Mouse (Mus musculus) E14TG2a.4 (cell line): Measurements from ENCODE around the gene Adam4.
"Not testable (repeated sequence)": the region's sequence is repeated elsewhere in the genome, so short reads cannot be mapped to it uniquely, and the experiment has no call there.

Source experiments
- H3K27me3 ChIP-seq: 2 replicates; pipeline ENCODE4 v1.6.1; 2014; ENCODE audit warnings: low read length, control low read depth; ENCODE audit not compliant: insufficient read depth
- H3K36me3 ChIP-seq: 2 replicates; pipeline ENCODE4 v1.6.1; 2014; ENCODE audit warnings: low read length, control low read depth; ENCODE audit not compliant: insufficient read depth
- H3K4me1 ChIP-seq: replicated peaks from 2 replicates; pipeline ENCODE4 v1.6.1; 2014; ENCODE audit warnings: low read depth, low read length, control low read depth
- H3K4me3 ChIP-seq: replicated peaks from 2 replicates; pipeline ENCODE4 v1.5.1; 2014; ENCODE audit warnings: mild to moderate bottlenecking, low read length
- H3K9me3 ChIP-seq: 2 replicates; pipeline ENCODE4 v1.6.1; 2014; ENCODE audit warnings: low read length, control low read depth
- CTCF ChIP-seq: conservative IDR thresholded peaks from 2 replicates; pipeline ENCODE4 v1.5.1; 2014; ENCODE audit warnings: low read length
- NANOG ChIP-seq: IDR thresholded peaks from 2 replicates; pipeline ENCODE4 v1.6.1; 2014; ENCODE audit warnings: borderline replicate concordance, low read length, mixed read lengths
- POU5F1 ChIP-seq: IDR thresholded peaks from 2 replicates; pipeline ENCODE4 v1.6.1; 2014; ENCODE audit warnings: low read length, borderline replicate concordance

The Adam4 gene

DNA sequence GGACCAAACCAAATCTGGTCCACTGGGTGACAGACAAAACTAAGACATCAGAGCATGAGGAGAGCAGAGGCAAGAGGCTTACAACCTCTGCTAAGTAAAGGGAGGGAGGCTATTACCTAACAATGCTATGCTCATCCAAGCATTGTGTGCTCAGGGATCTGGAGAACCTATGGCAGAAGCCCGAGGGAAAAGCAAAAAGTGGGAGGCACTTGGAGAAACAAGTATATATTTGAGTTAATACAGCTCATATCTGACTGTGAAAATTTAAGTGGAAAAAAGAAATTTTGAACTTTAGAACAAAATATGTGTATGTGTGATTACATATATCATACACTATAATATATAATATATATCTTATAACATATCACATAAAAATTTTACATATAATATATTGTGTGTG is at the start of gene Adam4:
TSS of gene Adam4 (minus strand) at position 101 of the 400 bp plus-strand sequence.
- TF ChIP-seq CTCF (no peak), POU5F1 (no peak), NANOG (no peak)
- Histone ChIP-seq H3K4me1 (no peaks in the 10 kb centered on the region), H3K36me3 (peaks cover 6% of the 10 kb centered on the region), H3K4me3 (no peak within 1 kb of the TSS), H3K27me3 (no peaks in the 10 kb centered on the region), H3K9me3 (peaks cover 45% of the 10 kb centered on the region)

DNA sequence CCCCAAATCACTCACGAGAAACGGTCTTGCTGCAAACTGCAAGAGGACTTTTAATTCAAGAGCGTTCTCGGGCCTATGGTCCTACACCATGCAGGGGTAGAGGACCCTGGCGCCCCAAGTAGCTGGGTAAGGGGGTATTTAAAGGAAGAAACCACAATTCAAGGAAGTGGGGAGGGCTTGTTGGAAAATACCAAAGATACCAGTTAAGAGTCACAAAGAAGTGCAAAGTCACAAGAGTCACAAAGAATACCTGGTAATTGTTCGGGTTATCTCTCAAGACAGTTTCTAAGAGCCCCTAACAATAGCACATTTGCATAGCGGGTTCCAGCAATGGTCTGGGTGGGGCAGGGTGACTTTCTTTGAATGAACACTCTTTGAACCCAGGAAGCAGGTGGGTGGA is 37.3 kb upstream of the Adam4 start:
- not testable (repeated sequence) for H3K4me3 ChIP-seq, H3K4me1 ChIP-seq, H3K27me3 ChIP-seq
- Histone ChIP-seq H3K9me3 (peaks cover 79% of the 10 kb centered on the region), H3K36me3 (peaks cover 16% of the 10 kb centered on the region)

DNA sequence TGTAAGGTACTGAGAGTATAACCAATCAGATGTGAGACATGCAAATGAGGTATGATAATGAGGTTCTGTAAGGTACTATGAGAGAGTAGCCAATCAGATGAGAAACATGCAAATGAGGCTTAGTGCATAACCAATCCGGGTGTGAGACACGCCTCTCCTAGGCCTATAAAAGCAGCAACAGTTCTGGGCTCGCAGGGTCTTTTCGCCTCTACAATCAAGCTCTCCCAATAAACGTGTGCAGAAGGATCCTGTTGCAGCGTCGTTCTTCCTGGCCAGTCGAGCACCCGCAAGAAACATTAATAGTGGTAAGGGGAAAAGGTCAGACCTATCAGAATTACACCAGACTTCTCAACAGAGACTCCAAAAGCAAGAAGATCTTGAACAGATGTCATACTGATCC is 17.2 kb upstream of the Adam4 start:
- peaks cover 48% of the 10 kb centered on the region for H3K9me3 ChIP-seq
- H3K4me1 ChIP-seq, H3K27me3 ChIP-seq, H3K4me3 ChIP-seq, H3K36me3 ChIP-seq: not testable (repeated sequence)

DNA sequence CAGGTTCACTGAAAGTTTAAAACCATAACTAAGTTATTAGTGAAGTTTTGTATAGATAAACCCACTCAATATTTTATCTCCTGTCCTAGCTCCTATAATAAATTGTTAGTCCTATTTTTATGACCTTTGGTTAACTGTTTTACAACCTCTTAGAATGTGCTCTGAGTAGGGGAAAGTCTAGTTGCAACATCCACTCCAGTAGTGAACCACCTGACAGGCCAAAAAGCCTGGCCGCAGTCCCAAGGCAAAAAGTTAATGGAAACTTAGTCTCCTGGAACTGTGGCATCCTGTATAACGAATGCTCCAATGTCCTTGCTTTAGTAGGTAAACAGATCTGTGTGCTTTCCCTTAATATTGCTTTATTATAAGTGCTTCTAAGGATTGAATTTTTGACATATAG is 13.0 kb upstream of the Adam4 start:
- H3K9me3 ChIP-seq = peaks cover 79% of the 10 kb centered on the region
- H3K4me1 ChIP-seq, H3K36me3 ChIP-seq, H3K27me3 ChIP-seq, H3K4me3 ChIP-seq: not testable (repeated sequence)

- Histone ChIP-seq H3K36me3 (no peaks in the 10 kb centered on the region), H3K4me1 (peaks cover 12% of the 10 kb centered on the region), H3K27me3 (no peaks in the 10 kb centered on the region), H3K9me3 (no peaks in the 10 kb centered on the region), H3K4me3 (no peak overlapping the region)
- no peak for TF ChIP-seq CTCF
- TF ChIP-seq POU5F1 = no peak
- TF ChIP-seq NANOG = no peak
Measured at GRCm38 (mm10) chr12:81413211-81413610, 8.5 kb downstream of the Adam4 start.

- TF ChIP-seq POU5F1 (no peak), CTCF (no peak), NANOG (no peak)
- Histone ChIP-seq H3K4me3 (no peak overlapping the region), H3K9me3 (no peaks in the 10 kb centered on the region), H3K36me3 (no peaks in the 10 kb centered on the region), H3K4me1 (peaks cover 12% of the 10 kb centered on the region), H3K27me3 (no peaks in the 10 kb centered on the region)
Measured at GRCm38 (mm10) chr12:81408966-81409365, 12.8 kb downstream of the Adam4 start.

DNA sequence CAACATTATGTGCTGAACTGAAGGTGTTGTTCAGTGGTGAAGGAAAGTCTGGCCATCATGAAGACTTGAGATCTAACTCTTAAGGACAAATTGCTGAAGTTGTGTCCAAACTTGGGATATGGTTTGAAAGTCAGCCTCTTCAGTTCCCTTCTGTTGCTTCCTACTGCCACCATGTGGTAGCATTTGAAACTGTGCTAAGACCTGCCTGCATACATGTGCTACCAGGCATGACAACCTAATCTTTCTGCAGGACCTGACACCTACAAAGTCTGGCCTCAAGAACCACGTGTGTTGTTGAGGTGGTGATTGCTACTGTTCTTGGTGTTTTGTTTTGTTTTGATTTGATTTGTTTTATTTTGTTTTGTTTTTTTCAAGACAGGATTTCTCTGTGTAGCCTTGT is 19.6 kb downstream of the Adam4 start:
- H3K36me3 ChIP-seq = no peaks in the 10 kb centered on the region

DNA sequence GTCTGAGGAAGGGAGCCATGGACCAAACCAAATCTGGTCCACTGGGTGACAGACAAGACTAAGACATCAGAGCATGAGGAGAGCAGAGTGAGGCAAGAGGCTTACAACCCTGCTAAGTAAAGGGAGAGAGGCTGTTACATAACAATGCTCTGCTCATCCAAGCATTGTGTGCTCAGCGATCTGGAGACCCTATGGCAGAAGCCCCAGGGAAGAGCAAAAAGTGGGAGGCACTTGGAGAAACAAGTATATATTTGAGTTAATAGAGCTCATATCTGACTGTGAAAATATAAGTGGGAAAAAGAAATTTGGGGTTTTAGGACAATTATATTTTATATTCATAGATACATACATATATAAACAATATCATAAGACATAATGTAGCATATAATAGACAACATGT is 42.4 kb downstream of the Adam4 start, which contains the start of gene Gm4787:
TSS of gene Gm4787 (minus strand) at position 101 of the 400 bp plus-strand sequence.
- not testable (repeated sequence) for H3K27me3 ChIP-seq, H3K36me3 ChIP-seq, H3K4me1 ChIP-seq, H3K4me3 ChIP-seq, H3K9me3 ChIP-seq

More for the DNA sequence above, 19.6 kb downstream of the Adam4 start:
- Histone ChIP-seq H3K4me3 (no peak overlapping the region), H3K4me1 (no peaks in the 10 kb centered on the region), H3K27me3 (no peaks in the 10 kb centered on the region), H3K9me3 (no peaks in the 10 kb centered on the region)
- no peak for TF ChIP-seq NANOG
- peak; percentile 57 for TF ChIP-seq CTCF
